Mouse (Mus musculus): ENCODE data around the gene Shld2.

Gene Shld2

DNA sequence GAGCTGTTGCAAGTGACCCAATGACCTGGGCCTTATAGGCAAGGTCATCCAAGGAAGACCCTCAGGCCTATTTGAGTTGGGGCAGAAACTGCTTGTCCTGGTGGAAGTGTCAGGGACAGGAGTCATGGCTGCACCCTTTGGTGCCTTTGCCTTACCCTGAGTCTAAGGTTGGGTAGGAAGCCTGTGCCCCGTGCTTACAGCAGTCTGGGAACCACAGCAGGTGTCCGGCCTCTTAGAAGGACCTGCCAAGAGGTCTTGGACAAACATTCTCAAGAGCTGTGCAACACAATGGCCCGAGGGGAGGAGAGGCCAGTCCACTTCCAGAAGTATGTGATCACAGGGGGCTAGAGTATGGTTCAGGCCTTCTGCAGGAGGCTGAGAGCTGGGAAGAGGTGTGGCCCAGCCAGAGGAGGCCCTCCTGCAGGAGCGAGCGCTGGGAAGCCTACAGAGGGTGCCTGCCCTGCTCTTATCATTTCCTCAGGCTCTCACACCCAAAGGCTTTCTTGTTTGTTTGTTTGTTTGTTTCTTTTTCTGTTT is 86.9 kb downstream of the Shld2 start:
- no peak for DNase-seq (ENCODE audit: low spot score in 2 of 2)

DNA sequence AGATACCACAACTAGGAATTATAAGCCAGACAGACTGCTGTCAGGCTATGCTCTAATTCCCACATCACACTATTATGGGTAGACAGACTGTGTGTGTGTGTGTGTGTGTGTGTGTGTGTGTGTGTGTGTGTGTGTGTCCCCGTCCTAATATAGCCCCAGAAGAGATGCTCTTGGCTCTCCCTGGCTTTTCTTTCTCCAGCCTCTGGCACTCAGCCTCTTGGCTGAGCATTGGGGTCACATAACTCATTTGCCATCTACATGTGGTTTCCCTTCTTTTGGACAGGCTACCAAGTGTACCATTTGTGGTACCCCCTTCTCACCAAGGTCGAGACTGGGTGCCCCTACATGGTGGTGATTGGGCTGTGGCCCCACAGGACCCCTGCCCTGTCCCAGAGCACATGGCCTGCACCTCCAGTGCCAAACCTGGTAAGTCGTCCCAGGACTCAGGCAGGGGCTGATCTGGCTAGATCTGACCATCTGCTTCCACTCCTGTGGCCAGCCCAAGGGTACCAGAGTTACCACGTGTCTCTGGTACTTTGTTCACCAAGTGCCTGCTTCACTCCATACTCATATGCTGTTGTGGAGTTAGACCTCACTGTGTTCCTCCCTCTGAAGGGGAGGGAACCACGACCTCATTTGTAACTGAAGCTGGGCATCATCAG is 88.7 kb downstream of the Shld2 start:
- no peak for DNase-seq (ENCODE audit: low spot score in 2 of 2)

DNA sequence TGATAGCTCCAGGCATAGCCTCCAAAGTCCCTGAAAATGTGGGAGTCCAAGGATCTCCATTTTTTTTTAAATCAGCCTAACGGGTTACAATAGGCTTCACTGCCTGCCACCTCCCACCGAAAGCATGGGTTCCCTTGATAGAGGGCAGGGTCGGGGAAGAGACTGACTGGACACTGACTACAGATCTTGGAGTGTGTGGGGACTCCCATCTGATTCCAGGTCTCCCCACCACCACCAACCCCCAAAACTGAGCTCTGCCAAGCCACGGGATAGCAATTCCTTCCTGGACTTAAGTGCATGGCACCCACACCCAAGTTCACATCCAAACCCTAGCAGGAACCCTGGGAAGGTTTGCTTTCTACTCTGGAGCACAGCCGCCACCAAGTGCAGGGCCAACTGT is 89.9 kb downstream of the Shld2 start:
- no peak for DNase-seq (ENCODE audit: low spot score in 2 of 2)

DNA sequence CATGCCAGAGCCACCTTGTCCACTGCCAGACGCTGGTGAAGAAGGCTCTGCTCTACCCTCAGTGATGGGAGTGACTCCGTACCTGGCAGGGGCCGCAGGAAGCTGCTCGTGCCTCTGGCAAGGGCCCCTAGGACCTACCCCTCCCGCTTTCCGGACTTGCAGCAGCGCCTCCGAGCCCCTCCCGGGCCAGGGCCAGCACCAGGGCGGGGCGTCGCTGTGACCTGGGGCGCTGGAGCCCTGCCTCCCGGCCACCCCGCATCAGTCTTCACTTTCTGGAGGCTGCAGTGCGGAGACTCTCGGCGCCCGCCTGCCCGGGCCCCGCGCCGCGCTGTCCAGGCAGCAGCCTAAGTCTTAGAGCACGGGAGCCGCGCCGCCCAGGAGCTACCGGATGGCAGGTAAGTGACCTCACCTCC is 90.5 kb downstream of the Shld2 start:
- no peak for DNase-seq (ENCODE audit: low spot score in 2 of 2)

DNA sequence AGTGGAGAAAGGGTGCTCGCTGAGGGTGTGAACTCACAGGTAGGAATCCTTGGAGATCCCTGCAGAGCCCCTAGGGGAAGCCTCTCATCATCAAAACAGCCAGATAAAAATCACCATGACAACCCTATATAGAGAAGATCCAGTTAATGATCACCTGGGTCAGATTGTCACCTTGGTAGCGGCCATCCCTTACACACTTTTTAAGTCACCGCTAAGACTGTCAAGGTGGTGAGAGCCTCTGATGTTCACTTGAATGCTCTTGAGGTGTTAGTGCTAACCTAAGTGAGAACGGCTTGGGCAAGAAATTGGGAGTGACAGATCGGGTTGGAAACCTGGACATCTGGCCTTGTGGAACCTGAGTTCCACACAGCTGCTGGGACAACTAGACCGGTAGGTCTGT is 91.0 kb downstream of the Shld2 start, which contains the start of gene Syt15:
Gene Syt15, plus strand, starts transcription at position 301 of the 400 bp plus-strand sequence.
- no peak for DNase-seq (ENCODE audit: low spot score in 2 of 2)

DNA sequence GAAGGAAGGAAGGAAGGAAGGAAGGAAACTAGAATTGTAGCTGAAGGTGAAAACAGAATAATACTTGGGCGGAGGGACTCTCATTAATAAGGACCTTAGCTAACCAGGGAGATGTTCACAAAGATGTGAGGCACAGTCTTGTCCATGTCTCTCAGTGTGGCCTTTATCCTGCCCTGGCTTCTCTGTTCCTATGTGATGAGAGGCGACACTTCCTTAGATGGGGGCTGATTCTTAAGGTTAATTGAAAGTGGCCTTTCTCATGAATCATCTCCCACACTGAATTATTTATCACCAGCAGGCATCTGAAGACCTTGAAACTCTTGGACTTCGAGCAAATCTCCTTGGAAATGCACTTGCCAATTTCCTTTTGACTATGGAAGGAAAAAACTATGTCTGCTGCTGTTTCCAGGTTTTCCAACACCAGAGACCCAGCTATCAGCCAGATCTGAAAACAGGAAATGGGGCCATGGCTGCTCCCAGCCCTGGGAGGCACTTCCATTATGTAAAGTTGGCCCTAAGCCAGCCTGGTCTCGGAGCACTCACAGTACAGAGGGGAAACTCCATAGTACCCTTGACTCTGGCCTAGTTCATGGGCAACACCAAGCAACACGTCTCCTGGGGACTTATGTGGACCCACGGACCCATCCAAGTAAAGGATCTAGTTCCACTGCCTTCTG is 94.7 kb downstream of the Shld2 start:
- no peak for DNase-seq (ENCODE audit: low spot score in 2 of 2)

DNA sequence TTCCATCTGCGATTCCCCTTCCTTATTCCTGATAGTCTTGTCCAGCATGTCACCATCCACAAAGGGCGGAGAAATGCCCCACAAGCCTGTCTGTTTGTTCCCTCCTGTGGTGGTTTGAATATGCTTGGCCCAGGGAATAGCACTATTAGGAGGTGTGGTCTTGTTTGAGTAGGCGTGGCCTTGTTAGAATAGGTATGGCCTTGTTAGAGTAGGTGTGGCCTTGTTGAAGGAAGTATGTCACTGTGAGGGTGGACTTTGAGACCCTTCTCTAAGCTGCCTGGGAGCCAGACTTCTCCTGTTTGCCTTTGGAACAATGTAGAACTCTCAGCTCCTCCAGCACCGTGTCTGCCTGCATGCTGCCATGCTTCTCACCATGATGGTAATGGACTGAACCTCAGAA is 100.4 kb downstream of the Shld2 start:
- DNase-seq (ENCODE audit: low spot score in 2 of 2): no peak

DNA sequence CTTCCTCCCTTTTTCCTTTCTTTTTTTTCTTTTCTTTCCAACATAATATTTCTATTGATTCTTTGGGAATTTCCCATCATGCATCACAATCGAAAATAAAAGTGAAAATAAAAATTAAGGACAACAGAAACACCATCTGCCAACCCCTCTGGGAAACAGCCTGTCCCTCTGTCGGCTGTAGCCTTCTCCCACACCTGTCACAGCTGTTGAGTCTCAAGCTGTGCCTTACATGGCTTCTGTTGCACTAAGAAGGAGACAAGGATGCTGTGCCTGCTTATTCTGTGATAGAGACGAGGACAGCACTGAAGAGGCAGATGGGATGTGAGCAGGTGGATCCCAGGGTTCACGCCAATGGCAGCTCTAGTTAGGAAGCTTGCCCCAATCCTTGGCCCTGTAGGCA is 101.2 kb downstream of the Shld2 start:
- DNase-seq (ENCODE audit: low spot score in 2 of 2): no peak

DNA sequence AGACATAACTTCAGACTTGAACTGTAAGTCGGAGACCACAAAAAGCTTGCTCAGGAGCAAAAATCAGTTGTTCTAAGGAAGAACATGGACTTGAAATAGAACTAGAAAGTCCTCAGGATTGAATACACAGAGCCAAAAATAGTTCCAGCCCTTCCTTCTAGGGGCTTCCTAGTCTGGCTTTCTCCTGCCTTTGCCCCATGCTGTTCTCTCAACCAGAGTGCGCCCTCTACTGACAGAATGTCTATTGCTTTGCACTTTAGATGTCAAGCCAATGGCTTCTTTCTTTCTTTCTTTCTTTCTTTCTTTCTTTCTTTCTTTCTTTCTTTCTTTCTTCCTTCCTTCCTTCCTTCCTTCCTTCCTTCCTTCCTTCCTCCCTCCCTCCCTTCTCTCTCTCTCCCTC is 101.6 kb downstream of the Shld2 start:
- peak in 1 of 2 experiments; percentile 53 for DNase-seq (ENCODE audit: low spot score in 2 of 2)

DNA sequence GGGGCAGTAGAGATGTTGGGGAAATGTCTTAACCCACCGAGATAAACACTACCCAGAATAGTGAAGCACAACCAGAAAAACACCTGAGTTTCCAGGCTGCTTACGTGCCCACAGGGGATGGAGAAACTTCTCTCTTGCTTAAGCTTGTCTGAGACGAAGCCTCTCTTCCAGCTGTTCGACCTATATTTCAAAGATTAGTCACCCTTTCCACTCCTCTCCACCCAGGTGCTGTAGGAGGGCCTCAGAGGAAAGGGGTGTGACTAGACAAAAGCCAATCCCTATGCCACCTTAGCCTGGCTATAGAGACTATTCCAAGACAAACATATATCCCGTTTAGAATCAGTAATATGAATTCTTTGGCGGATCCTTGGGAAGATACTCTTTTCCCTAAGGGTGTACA is 102.3 kb downstream of the Shld2 start:
- no peak for DNase-seq (ENCODE audit: low spot score in 2 of 2)

DNA sequence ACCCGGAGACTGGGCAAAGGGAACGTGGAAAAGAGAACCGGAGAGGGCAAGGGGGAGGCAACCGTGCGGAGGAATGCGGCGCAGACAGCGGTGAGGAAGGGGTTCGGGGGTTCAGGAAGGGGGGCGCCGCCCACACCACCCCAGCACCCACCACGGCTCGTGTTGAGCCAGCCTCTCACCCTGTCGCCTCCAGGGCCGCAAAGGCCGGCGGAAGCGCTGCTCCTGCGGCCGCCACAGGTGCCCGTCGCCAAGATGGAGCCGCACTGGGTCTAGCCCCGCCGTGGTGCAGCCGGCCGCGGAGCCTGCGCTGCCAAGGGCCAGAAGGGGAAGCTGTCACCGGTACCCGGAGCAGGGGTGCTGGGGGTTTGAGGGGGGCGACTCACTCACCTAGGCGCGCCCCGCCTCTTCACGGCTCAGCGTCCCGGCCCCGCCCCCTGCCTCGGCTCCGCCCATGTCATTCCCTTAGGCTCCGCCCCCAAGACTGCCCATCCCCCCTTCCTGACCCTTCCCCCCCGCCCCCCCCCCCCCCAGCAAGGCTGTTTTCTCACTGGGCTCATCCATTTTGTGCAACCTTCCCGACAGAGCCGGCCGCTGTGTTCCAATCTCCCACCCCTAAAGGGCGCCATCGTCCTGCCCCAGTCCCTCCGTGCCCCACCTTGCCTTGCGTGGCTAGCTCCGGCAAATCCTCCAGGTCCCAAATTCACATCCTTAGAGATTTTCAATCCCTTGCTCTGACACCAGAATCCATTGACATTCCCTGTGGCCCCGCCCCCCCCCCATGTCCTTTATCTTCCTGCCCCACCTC is 108.9 kb downstream of the Shld2 start, which contains the start of gene Gprin2:
Gene Gprin2, minus strand, starts transcription at position 423 of the 805 bp plus-strand sequence.
- DNase-seq (ENCODE audit: low spot score in 2 of 2): no peak

DNA sequence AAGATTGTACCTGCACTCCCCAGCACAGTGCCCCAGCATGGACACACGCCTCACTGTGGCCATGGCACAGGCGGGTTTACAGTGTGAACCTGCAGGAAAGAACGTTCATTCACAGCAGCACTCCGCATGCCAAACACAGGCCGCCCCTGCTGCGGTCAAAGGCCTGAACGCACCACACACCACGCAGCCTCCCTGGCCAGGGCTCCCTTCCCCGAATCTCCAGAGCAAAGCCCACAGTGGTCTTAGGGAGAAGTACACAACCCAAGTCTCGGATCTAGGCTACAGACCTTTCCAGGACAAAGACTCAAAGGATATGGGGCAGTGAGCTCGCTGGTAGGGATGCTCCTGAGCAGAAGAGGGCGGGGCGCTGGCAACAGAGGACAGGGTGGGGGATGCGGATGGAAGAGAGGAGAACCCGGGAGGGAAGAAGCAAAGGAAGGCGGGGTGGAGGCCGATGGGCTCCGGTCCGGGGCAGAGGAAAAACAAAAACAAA is 109.5 kb downstream of the Shld2 start:
- DNase-seq (ENCODE audit: low spot score in 2 of 2): no peak

DNA sequence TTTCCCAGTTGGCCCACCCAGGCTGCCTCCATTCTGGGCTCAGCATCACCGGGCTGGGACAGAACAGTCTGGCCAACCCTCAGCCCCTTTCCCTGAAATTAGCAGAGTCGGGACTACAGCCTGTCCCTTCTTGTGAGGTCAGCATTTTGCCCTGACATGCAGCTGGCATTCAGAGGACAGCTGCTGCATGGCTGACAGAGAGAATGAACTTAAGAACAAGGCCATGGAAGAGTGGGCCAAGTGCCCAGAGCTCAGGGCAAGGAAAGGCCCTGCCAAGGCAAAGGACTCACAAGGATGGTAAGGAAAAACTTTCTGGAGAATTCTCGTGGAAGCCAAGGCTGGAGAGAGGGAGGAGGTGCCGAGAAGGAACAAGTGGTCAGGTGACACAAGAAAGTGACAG is 113.6 kb downstream of the Shld2 start:
- DNase-seq (ENCODE audit: low spot score in 2 of 2): no peak

DNA sequence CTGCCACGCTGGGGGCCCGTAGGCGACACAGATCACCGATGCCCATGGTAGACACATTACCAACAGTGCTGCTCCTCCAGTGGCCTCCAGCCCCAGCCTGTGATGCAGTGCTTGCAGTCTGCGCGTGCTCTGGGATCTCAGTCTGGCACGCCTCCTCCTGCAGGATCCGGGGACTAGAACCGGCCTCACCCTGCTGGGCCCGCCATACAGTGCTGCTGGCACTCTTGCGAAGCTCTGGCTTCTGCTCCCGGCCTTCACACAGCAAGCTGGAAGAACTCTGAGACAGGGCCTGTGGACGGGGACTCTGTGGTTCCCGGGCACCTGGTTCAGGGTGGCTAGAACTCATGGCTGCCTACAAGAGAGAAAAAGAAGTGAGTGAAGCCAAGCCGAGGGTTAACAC is 114.8 kb downstream of the Shld2 start:
- DNase-seq (ENCODE audit: low spot score in 2 of 2): no peak

DNA sequence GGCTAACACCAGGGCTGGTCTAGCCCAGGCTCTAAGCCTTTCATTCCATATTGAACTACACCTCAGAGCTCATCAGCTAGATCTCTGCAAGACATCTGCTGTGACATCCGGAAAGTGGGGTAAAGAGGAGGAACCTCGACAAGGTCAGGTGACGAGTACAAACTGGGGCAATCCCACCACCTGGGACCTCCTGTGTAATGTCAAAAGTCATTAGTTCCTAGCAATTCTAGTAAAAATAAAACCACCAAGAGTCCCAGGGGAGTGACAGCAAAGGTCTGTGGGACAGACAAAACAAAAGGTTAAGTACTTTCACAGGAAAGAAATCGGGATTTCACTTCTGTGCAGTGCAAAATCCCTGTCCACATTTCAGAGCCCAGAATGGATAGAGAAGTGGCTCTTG is 116.4 kb downstream of the Shld2 start:
- no peak for DNase-seq (ENCODE audit: low spot score in 2 of 2)

DNA sequence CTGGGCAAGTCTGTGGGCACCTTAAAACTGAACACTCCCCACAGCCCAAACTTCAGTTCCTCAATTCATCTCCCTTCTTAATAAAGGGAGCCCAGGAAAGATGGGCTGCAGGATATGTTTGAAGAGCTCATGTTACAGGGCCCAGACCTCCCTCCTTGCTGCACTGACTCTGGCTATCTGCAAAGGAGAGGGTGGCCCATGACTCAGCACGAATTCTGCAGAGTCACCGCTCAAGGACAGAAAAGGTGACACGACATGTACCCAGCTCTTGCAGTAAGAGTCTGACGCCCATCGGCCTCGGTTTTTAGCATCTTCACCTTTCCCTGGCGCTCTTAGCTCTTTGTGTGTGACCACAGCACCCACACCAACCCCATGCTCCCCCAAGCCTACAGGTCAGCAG is 119.9 kb downstream of the Shld2 start:
- DNase-seq (ENCODE audit: low spot score in 2 of 2): no peak

DNA sequence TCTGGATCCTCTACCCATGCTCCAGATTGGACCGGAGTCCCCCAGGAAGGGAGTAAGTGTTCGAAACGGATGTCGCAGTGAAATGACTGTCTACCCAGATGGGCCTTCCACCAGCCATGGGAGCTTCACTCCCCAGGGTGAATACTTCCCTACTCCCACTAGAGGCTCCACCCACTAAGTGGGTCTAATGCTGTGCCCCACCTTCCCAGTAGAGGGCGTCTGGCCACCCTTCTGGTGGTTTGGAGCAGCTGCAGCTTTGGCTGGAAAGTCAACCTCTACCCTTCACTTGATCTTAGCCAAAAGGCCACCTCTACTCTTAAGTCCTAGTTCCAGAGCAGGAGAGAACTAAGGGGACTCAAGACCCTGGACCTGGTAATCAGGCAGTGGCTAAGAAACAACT is 121.7 kb downstream of the Shld2 start:
- no peak for DNase-seq (ENCODE audit: low spot score in 2 of 2)

All from left cerebral cortex, adult 9 months (tissue).